Mouse (Mus musculus) lung, adult 2 months (tissue): Measurements from ENCODE around the gene Stag2.

Experiments
- CTCF ChIP-seq: fragments of 200-500 bp; IDR thresholded peaks from 2 replicates; pipeline ENCODE4 v1.5.1; 2011; ENCODE audit warnings: mild to moderate bottlenecking, low read length, control low read depth; ENCODE audit not compliant: insufficient read depth
- POLR2A ChIP-seq: fragments of 200-500 bp; IDR thresholded peaks from 2 replicates; pipeline ENCODE4 v1.6.1; 2011; ENCODE audit warnings: low read depth, mild to moderate bottlenecking, control low read depth, low read length, borderline replicate concordance; ENCODE audit errors: extremely low read depth

DNA sequence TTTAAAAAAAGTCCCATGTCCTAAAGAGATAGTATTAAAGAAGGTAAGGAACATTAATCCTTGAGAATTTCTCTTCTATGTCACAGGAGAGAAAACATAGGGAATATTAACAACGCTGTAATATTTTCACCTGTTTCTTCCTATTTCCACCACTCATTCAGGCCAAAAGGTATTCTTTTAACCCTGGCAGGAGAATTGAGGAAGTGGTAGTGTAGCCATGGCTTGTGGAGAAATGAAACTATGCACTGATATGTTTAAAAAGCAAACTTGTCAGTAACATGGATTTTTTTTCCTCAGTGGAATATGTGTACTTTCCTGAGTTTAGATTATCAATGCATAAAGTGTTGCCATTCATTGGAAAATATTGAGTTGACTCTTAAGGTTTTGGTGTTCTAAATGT is 16.3 kb downstream of the Stag2 start:
- TF ChIP-seq POLR2A, result no peak
- no peak for TF ChIP-seq CTCF
